Mouse (Mus musculus) small intestine, adult 2 months (tissue): ENCODE data around the gene Stx17.

Experiments used
- CTCF ChIP-seq: fragments of 200-500 bp; IDR thresholded peaks from 2 replicates; pipeline ENCODE4 v1.5.1; 2012; ENCODE audit warnings: low read depth, mild to moderate bottlenecking, control low read depth, inconsistent platforms, low read length, moderate library complexity, mixed read lengths; ENCODE audit not compliant: insufficient replicate concordance, insufficient read length; ENCODE audit errors: extremely low read depth
- POLR2A ChIP-seq: fragments of 200-500 bp; IDR thresholded peaks from 2 replicates; pipeline ENCODE4 v1.6.1; 2012; ENCODE audit warnings: low read depth, mild to moderate bottlenecking, control low read depth, inconsistent platforms, low read length, moderate library complexity

GRCm38 (mm10) chr4:48108591-48108990 is 16.1 kb upstream of the Stx17 start:
- TF ChIP-seq POLR2A (no peak), CTCF (no peak)
